Mouse (Mus musculus) A20 (cell line): Measurements from ENCODE around the gene Ifnlr1.
"Not testable (repeated sequence)": the region's sequence is repeated elsewhere in the genome, so short reads cannot be mapped to it uniquely, and the experiment has no call there.

Experiments
- DNase-seq: peaks from one replicate; pipeline ENCODE4 v3.0.0-alpha.2; 2011; ENCODE audit warnings: low read depth, low spot score

Gene Ifnlr1

DNA sequence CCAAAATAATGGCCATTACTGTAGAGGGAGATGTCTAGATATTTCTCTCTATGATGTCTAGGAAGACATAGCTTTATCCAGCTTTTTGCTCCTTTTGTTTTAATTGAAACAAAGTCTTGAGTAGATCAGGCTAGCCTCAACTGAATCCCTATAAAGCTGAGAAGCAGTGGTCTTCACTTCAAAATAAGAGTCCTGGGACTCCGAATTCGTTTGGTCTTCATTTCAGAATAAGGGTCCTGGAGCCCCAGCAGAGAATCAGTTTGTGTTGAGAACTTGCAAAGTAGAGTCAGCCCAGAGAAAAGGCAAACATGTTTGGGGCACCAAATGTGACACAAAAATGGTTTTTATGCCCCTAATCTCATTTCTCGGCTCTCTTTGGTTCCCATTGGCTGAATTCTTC, 1.4 kb upstream of the Ifnlr1 start:
- peak; percentile 86 for DNase-seq

DNA sequence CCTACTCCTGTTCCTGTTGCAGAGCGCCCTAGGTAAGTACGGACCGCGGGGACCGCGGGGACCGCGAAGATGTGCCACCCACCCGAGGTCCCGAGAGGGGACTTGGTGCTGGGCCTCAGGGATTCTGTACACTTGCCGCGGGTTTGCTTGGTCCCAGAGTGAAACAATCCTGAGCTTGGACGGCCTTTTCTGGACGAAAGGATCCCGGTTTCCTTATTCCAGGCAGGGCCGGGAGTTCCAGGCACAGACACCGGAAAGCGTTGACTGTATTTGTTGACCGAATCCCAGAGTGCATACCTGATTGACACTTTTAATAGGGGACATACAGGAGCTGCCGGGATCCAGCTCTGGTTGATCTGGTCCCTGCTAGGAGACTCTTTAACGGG, 474 bp downstream of the Ifnlr1 start:
- no peak for DNase-seq

DNA sequence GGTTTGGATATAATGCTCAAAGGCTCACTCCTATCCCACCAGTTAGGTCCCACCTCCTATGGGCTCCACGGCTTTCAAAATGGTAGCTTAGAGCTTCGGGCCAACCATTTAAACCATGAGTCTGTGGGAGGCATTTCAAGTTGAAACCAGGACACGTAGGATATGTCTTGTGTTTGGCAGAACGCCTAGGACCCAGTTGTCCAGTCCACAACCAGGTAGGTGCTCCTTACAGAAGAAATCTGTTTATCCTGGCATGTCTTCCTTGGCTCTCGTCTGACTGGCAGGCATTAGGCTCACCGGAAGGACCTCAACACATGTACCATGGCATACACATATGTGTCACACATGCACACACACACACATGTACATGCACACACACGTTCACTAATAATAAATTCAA, 3.7 kb downstream of the Ifnlr1 start:
- no peak for DNase-seq

DNA sequence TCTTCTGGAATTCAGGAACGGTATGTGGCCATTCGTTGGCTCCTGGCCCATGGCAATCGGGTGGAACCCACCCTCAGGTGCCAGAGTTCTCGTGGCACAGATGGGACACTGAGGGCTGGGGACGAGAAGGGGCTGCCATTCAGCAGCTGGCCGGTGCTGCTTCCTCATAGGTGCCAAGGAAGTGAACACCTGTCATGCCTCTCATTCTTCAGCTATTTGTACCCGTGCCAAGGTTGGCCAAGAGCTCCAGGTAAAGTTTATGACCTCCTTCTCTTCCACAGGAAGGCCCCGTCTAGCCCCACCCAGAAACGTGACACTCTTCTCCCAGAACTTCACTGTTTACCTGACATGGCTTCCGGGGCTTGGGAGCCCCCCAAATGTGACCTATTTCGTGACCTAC, 4.2 kb downstream of the Ifnlr1 start:
- DNase-seq, result no peak

DNA sequence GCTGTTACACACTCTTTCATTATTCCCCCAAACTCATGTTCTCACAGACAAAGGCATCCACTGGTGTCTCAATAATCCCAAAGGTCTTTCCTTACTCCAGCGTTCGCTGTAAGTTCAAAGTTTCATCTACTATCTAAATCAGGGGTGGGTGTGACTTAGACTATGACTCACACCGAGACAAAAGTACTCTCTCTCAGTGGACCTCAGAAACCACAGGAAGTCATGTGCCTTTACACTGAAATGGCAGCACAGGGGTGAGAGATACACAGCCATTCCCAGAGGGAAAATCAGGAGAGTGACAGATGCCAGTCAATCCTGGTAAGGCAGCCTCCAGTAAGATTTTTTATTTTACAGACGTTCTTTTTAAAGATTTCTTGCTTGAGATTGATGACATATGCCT, 6.8 kb downstream of the Ifnlr1 start:
- no peak for DNase-seq

DNA sequence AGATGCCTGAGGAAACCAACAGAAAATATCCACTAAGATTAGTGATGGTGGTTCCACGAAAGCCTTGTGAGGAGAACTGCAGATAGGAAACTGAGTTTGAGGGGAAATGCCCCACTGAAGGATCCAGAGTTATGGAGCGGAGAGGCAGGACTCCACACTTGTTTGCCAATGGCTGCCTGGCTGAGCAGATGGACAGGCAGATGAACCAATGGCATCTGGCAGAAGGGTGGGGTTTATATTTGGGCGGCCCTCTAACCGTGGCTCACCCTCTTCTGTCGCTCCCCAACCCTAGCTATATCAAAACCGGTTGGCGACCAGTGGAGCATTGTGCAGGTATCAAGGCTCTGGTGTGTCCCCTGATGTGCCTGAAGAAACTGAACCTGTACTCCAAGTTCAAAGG, 12.4 kb downstream of the Ifnlr1 start:
- DNase-seq, result no peak

DNA sequence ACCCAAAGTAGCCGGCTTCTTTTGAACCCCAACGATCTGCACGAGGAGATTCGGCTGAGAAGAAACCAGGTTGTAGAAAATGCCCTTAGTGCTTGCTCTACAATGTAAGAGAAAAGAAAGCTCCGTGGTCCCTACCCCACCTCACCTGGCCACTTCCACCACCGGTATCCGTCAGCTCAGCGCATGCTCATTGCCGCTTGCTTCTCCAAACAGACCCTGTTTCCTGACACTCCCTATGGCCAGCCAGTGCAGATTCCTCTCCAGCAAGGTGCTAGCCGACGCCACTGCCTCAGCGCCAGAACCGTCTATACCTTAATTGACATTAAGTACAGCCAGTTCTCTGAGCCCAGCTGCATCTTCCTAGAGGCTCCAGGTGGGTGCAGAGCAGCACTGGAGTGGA, 17.4 kb downstream of the Ifnlr1 start:
- no peak for DNase-seq

DNA sequence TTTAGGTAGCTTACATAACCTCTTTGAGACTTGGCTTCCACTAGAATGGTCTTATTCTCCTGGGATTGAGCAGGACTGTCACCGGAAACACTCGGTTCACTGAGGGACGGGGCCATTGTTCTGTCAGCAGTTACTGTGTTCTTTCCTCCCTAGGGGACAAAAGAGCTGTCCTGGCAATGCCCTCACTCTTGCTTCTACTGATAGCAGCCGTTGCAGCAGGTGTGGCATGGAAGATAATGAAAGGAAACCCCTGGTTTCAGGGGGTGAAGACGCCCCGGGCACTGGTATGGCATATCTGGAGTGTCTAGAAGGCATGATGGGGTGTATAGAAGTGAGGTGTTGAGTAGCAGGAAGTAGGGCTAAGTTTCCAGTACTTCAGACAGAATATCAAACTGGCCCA, 17.9 kb downstream of the Ifnlr1 start:
- DNase-seq, result no peak

DNA sequence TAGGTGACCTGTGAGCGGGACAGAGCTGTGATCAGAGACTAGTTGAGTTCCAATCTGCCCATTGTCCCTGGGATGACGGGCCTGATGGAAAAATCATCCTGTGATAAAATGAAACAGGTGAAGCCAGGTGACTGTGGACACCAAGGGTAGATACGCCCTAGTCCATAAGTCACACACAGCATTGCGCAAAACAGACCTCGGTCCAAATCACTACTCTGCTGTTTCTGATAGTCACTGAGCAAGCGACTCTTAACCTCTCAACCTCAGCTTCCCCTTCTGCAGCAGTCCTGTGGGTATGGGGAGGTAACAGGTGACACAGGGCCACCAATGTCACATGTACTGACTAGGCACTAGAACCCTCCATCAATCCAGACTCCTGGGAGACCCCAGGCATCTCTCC, 20.0 kb downstream of the Ifnlr1 start:
- no peak for DNase-seq

- peak; percentile 87 for DNase-seq
Measured at GRCm38 (mm10) chr4:135709072-135709564, 23.0 kb downstream of the Ifnlr1 start.

GRCm38 (mm10) chr4:135709621-135710020, 23.5 kb downstream of the Ifnlr1 start:
- no peak for DNase-seq

- no peak for DNase-seq
Measured at GRCm38 (mm10) chr4:135710392-135710791, 24.3 kb downstream of the Ifnlr1 start.

GRCm38 (mm10) chr4:135714776-135715175, 28.7 kb downstream of the Ifnlr1 start:
- DNase-seq, result peak; percentile 19

DNA sequence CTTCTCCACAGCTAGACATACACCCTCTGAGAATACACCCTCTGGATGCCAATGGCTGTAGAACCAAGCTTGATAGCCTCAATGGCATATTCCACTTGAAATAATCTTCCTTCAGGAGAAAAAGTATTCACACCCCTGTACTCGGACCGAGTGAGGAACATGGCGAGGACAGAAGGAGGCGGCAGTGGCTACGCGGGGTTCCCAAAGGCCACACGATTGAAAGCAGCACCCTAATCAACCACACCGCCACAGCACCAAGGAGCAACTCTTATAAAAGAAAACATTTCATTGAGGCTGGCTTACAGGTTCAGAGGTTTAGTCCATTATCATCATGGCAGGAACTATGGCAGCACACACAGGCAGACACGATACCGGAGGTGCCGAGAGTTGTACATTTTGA, 30.4 kb downstream of the Ifnlr1 start:
- DNase-seq, result not testable (repeated sequence)

DNA sequence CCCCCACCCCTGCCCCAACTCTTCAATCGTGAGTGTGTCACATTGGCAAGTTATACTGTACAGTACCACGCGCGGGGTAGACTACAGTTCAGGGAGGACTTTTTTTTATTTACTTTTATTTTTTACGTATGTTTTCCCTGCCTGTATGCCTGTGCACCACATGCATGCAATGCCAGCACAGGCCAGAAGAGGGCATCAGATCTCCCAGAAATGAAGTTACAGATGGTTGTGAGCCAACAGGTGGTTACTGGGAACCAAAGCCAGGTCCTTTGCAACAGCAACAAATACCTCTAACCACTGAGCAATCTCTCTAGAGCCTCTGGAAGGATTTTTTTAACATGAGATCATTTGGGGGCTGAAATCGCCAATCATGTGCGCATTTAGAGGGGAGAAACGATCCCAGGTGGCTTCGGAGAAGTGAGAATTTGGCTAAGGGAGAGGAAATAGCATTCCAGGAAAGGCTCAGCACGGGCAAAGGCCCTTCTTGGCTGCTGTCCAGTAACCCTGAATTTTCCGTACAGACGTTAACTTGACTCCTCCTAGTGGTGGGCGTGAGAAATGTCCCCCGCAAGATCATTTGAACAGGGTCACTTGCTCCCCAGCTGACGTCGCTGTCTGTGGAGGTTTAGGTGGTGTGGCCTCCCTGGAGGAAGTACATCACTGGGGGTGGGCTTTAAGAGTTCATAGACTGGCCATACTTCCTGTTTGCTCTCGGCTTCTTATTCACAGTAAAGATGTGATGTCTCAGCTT, 36.6 kb downstream of the Ifnlr1 start:
- DNase-seq, result peak; percentile 53

DNA sequence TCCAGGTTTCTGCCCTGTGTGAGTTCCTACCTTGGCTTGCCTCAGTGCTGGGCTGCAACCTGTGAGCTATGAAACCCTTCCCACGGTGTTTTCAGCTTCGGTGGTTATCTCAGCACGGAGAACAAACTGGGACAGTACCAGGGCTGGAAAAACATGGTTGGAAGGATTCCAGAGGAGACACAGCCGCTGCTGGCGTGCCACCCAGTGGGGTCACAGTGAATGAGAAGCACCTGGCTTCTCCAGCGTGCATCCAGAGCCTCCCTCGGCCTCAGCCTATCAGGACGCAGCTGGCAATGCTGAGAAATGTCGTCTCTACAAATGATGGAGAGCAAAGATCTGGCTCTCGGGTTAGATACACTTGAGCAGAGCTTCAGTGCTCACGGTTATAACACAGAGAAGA, 40.3 kb downstream of the Ifnlr1 start:
- DNase-seq, result peak; percentile 44

- no peak for DNase-seq
Measured at GRCm38 (mm10) chr4:135727817-135728216, 41.7 kb downstream of the Ifnlr1 start, which contains the start of gene Il22ra1. Gene Il22ra1, plus strand, starts transcription at chr4:135728172.

GRCm38 (mm10) chr4:135730204-135730603, 44.1 kb downstream of the Ifnlr1 start:
- DNase-seq, result no peak

DNA sequence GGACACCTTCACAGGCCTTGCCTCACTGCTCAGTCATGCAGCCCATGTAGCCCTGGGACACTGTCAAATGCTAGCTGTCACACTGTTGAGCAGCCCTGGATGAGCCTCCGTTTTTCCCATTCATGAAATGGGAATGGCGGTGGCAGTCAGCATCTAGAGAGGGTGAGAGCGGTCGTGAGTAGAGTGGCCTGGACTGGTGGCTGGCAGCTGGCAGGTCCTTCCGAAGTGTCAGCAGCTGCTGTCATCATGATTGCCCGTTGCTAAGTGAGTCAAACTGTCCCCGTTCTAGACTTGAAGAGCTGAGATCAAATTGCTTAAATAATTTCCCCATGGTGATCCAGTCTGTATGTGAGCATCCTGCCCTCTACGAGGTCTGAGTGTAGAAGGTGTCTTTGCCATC, 44.9 kb downstream of the Ifnlr1 start:
- DNase-seq, result no peak

DNA sequence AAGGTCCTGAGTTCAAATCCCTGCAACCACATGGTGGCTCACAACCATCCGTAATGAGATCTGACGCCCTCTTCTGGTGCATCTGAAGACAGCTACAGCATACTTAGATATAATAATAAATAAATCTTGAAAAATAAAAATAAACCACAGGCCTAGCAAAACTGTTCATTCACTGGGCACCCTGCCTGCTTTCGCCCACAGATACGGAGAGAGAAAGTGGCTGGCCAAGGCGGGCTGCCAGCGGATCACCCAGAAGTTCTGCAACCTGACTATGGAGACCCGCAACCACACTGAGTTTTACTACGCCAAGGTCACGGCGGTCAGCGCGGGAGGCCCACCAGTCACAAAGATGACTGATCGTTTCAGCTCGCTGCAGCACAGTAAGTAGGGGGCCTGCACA, 47.8 kb downstream of the Ifnlr1 start:
- no peak for DNase-seq

DNA sequence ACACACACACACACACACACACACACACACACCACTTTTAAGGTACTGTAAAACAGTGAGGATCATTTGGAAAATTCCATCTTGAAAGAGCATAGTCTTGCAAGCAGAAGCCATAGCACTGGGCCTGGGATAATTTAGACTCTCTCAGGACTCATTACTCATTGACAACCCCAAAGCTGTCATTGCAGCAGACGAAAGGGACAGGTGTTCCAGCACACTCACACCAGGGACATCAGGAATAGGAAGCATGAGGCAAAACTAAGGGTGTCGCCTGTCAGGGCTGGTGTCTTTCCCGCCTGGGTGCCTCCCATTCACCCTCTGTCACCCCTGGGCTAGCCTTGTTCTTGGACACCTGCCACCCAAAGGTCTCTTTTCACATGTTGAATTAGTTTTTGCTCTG, 50.8 kb downstream of the Ifnlr1 start:
- no peak for DNase-seq

GRCm38 (mm10) chr4:135738237-135738636, 52.1 kb downstream of the Ifnlr1 start:
- DNase-seq, result peak; percentile 89

GRCm38 (mm10) chr4:135739148-135739547, 53.1 kb downstream of the Ifnlr1 start:
- peak; percentile 71 for DNase-seq

- peak; percentile 39 for DNase-seq
Measured at GRCm38 (mm10) chr4:135739672-135740071, 53.6 kb downstream of the Ifnlr1 start.
